Comparison of ENCODE assay signal across 8 mouse cellular contexts in the genomic region with DNA sequence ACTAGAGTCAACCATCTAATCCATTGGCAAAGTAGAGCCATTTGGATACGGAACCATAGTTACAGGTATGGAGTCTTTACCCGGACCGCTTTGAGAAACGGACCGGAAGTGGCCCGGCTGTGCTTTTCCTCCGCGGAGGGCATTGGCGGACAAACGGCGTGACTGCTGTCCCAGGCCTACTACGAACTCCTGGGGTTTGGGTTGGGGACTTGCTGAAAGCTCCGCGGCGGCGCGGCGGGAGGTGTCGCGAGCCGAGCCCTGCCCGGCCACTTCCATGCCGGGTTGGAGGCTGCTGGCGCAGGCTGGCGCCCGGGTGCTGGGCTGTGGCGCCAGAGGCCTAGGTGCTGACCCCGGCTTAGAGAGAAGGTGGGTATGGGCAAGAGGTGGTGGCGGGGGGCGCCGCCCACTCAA. TPM values are rescaled to one million over a fixed set of nuclear protein-coding genes. Genes with fewer than 3 reads are reported as not detected.
A peak's percentile ranks its signal among the peaks of the same experiment; 100 is the strongest.
DNase-seq lines count a peak whose midpoint lies in the region; ATAC-seq and TF ChIP-seq lines count a peak whose summit lies in the region.

A gene (plus strand): TSS at position 93 of the 411 bp plus-strand sequence.

- H3K27ac ChIP-seq in MEL (ENCODE audit: control insufficient read depth, low read depth, low read length): peak within 1 kb of the TSS; percentile 72
- H3K27ac ChIP-seq in cerebellum, adult 2 months (ENCODE audit: insufficient read depth, low read length): peak within 1 kb of the TSS; percentile 60
- peak within 1 kb of the TSS; percentile 72 for H3K27ac ChIP-seq in lung, embryonic 16.5 days (ENCODE audit: low read length)

- DNase-seq in MEL (ENCODE audit: low read depth, low spot score): peak; percentile 90
- peak; percentile 84 to 91 for DNase-seq in cerebellum, adult 2 months
- DNase-seq in forelimb bud, embryonic 11.5 days (ENCODE audit: low read depth, low spot score): peak; percentile 90
- peak; percentile 67 for DNase-seq in layer of hippocampus, adult 9-10 months (ENCODE audit: low spot score)
- DNase-seq in ovary, postnatal 10 days (ENCODE audit: low spot score): peak; percentile 89
- DNase-seq in thymus, postnatal 10 days (ENCODE audit: low spot score in 2 of 2): peak; percentile 68 to 84

- H3K9ac ChIP-seq in MEL (ENCODE audit: control insufficient read depth, low read depth, low read length, poor library complexity, severe bottlenecking): peak within 1 kb of the TSS; percentile 100
- peak within 1 kb of the TSS; percentile 99 for H3K9ac ChIP-seq in lung, embryonic 16.5 days (ENCODE audit: low read length)

- peaks cover 16% of the 10 kb centered on the region for H3K79me2 ChIP-seq in MEL (ENCODE audit: control insufficient read depth, insufficient read depth, low read length, poor library complexity)

- peaks cover 5 to 7% of the 10 kb centered on the region in 2 experiments for H3K36me3 ChIP-seq in MEL (ENCODE audit: control insufficient read depth in 1 of 2, insufficient read depth in 2 of 2, low read length in 2 of 2)
- H3K36me3 ChIP-seq in lung, embryonic 16.5 days (ENCODE audit: control insufficient read depth, insufficient read depth, low read length): peaks cover 21% of the 10 kb centered on the region

- no peak for TF ChIP-seq RAD21 in MEL (IDR thresholded peaks at IDR 0.05; ENCODE audit: low read depth, low read length)

- TF ChIP-seq POLR2A in MEL (IDR thresholded peaks at IDR 0.05; ENCODE audit: control insufficient read depth in 1 of 2, insufficient read depth in 1 of 2, low read depth in 1 of 2, low read length in 2 of 2, poor library complexity in 1 of 2): peak in 1 of 2 experiments; percentile 62; a peak in 1 of 4 replicates
- peak; percentile 64; the same call in 1 of the 2 replicates for TF ChIP-seq POLR2A in cerebellum, adult 2 months (IDR thresholded peaks at IDR 0.05; ENCODE audit: borderline replicate concordance, insufficient read depth, low read length)

- H3K4me3 ChIP-seq in MEL (ENCODE audit: control insufficient read depth in 1 of 2, insufficient read depth in 1 of 2, low read depth in 2 of 2, low read length in 2 of 2): peak within 1 kb of the TSS; percentile 55 to 99
- H3K4me3 ChIP-seq in cerebellum, adult 2 months (replicated peaks; ENCODE audit: insufficient read depth, low read depth, low read length): peak within 1 kb of the TSS; percentile 67
- peak within 1 kb of the TSS; percentile 97 for H3K4me3 ChIP-seq in lung, embryonic 16.5 days (ENCODE audit: low read length)

- WGBS in cerebellum, adult 2 months: under 1% methylated on average over 31 of the region's 31 CpGs
- WGBS in lung, embryonic 16.5 days: under 1% methylated on average over 31 of the region's 31 CpGs

- peak; percentile 68 to 93 for ATAC-seq in hematopoietic stem cell, adult 5-6 weeks (replicated peaks in 1 of 2; ENCODE audit: insufficient read depth in 1 of 2, low FRiP score in 2 of 2, low TSS enrichment in 1 of 2, low read depth in 1 of 2, poor library complexity in 2 of 2, severe bottlenecking in 2 of 2)
- peak; percentile 70 for ATAC-seq in lung, embryonic 16.5 days (ENCODE audit: low read depth)

- peak within 1 kb of the TSS; percentile 79 for H3K4me2 ChIP-seq in lung, embryonic 16.5 days (ENCODE audit: low read depth, low read length)

- no peaks in the 10 kb centered on the region for H3K4me1 ChIP-seq in MEL (ENCODE audit: control insufficient read depth in 1 of 2, insufficient read depth in 2 of 2, low read length in 2 of 2)
- peaks cover 3% of the 10 kb centered on the region; the same call in 1 of the 2 replicates for H3K4me1 ChIP-seq in cerebellum, adult 2 months (ENCODE audit: control insufficient read depth, insufficient read depth, low read length)
- peaks cover 6% of the 10 kb centered on the region for H3K4me1 ChIP-seq in lung, embryonic 16.5 days (replicated peaks; ENCODE audit: control insufficient read depth, insufficient read depth, low read length)

- H3K9me3 ChIP-seq in MEL (replicated peaks; ENCODE audit: insufficient read depth, low read length): no peaks in the 10 kb centered on the region
- no peaks in the 10 kb centered on the region for H3K9me3 ChIP-seq in lung, embryonic 16.5 days (ENCODE audit: control insufficient read depth, low read length)

- TF ChIP-seq EP300 in MEL (IDR thresholded peaks at IDR 0.05; ENCODE audit: low read depth in 1 of 2, low read length in 2 of 2): no peak

- no peak for TF ChIP-seq CTCF in MEL (IDR thresholded peaks at IDR 0.05 in 2 of 3, conservative IDR thresholded peaks at IDR 0.05 in 1 of 3; ENCODE audit: control insufficient read depth in 1 of 3, insufficient read depth in 1 of 3, low read depth in 2 of 3, low read length in 3 of 3, poor library complexity in 1 of 3, severe bottlenecking in 1 of 3)
- TF ChIP-seq CTCF in cerebellum, adult 2 months (IDR thresholded peaks at IDR 0.05; ENCODE audit: borderline replicate concordance, insufficient read depth, low read depth, low read length): no peak

- no peaks in the 10 kb centered on the region for H3K27me3 ChIP-seq in MEL (ENCODE audit: control insufficient read depth in 1 of 2, insufficient read depth in 2 of 2, low read length in 2 of 2)
- no peaks in the 10 kb centered on the region for H3K27me3 ChIP-seq in cerebellum, adult 2 months (ENCODE audit: control insufficient read depth, insufficient read depth, low read length)
- H3K27me3 ChIP-seq in lung, embryonic 16.5 days (ENCODE audit: control insufficient read depth, insufficient read depth, low read depth, low read length): no peaks in the 10 kb centered on the region

TF ChIP-seq in MEL, 35 proteins besides CTCF, POLR2A, EP300 and RAD21:
- TF ChIP-seq ZC3H11A (IDR thresholded peaks at IDR 0.05; ENCODE audit: low read depth, low read length) (no peak), ZMIZ1 (IDR thresholded peaks at IDR 0.05; ENCODE audit: low read depth, low read length) (no peak), USF2 (IDR thresholded peaks at IDR 0.05; ENCODE audit: borderline replicate concordance in 1 of 2, insufficient read depth in 1 of 2, low read depth in 1 of 2, low read length in 2 of 2) (no peak), POLR2AphosphoS2 (IDR thresholded peaks at IDR 0.05; ENCODE audit: low read length) (no peak), SIN3A (IDR thresholded peaks at IDR 0.05; ENCODE audit: low read length) (peak; percentile 79), ZKSCAN1 (IDR thresholded peaks at IDR 0.05; ENCODE audit: low read depth, low read length) (no peak), HCFC1 (IDR thresholded peaks at IDR 0.05; ENCODE audit: low read depth, low read length) (peak; percentile 95), USF1 (IDR thresholded peaks at IDR 0.05; ENCODE audit: low read depth, low read length) (no peak), MYC (IDR thresholded peaks at IDR 0.05; ENCODE audit: low read depth, low read length) (peak; percentile 79), ETS1 (IDR thresholded peaks at IDR 0.05; ENCODE audit: low read depth, low read length) (no peak), RCOR1 (IDR thresholded peaks at IDR 0.05; ENCODE audit: low read depth, low read length) (no peak), TAL1 (IDR thresholded peaks at IDR 0.05; ENCODE audit: low read length) (no peak), E2F4 (IDR thresholded peaks at IDR 0.05; ENCODE audit: borderline replicate concordance, low read depth, low read length) (no peak), GABPA (IDR thresholded peaks at IDR 0.05; ENCODE audit: low read depth, low read length) (no peak), NRF1 (IDR thresholded peaks at IDR 0.05; ENCODE audit: insufficient read depth, low read depth, low read length, poor library complexity, severe bottlenecking) (no peak), MAX (IDR thresholded peaks at IDR 0.05; ENCODE audit: low read length) (no peak), MAFK (IDR thresholded peaks at IDR 0.05; ENCODE audit: borderline replicate concordance, low read depth, low read length) (no peak), CHD2 (IDR thresholded peaks at IDR 0.05; ENCODE audit: low read length) (no peak), JUND (IDR thresholded peaks at IDR 0.05; ENCODE audit: low read depth, low read length) (no peak), SMC3 (IDR thresholded peaks at IDR 0.05; ENCODE audit: low read depth, low read length) (no peak), TBP (IDR thresholded peaks at IDR 0.05; ENCODE audit: low read depth, low read length) (peak; percentile 96), TCF12 (IDR thresholded peaks at IDR 0.05; ENCODE audit: low read depth, low read length) (peak; percentile 70), MYB (IDR thresholded peaks at IDR 0.05; ENCODE audit: low read depth, low read length) (no peak), ZNF384 (IDR thresholded peaks at IDR 0.05; ENCODE audit: low read depth, low read length) (no peak), UBTF (IDR thresholded peaks at IDR 0.05; ENCODE audit: borderline replicate concordance, insufficient read depth, low read depth, low read length) (no peak), NELFE (IDR thresholded peaks at IDR 0.05; ENCODE audit: low read depth, low read length) (peak; percentile 58), MEF2A (IDR thresholded peaks at IDR 0.05; ENCODE audit: extremely low read depth, insufficient replicate concordance, low read depth, low read length, poor library complexity, severe bottlenecking) (no peak), KAT2A (conservative IDR thresholded peaks at IDR 0.05; ENCODE audit: low read depth, low read length) (no peak; the same call in 1 of the 2 replicates), GATA1 (IDR thresholded peaks at IDR 0.05; ENCODE audit: low read depth, low read length) (no peak), MXI1 (IDR thresholded peaks at IDR 0.05; ENCODE audit: low read depth, low read length) (peak; percentile 94), MAZ (IDR thresholded peaks at IDR 0.05; ENCODE audit: low read depth, low read length) (no peak), ELF1 (IDR thresholded peaks at IDR 0.05; ENCODE audit: low read depth, low read length) (0 out of 2 replicates have a peak, but pooled peaks have one; percentile 15)

RNA-seq across cellular contexts. Expression of the gene that starts here (rescaled TPM):
- 187 and 209 TPM in 2 replicates for total RNA-seq in MEL (2012; rRNA removed)
- polyA plus RNA-seq in MEL (2012; ENCODE audit: insufficient read depth in 1 of 2, insufficient read length in 2 of 2, low read depth in 1 of 2, low replicate concordance in 2 of 2, missing spikeins in 1 of 2): 100 to 1,000 TPM in 1 of 2 experiments, not detected in 1; 177 TPM
- polyA plus RNA-seq in cerebellum, adult 2 months (2012; rRNA removed): 62.2 and 65.4 TPM in 2 replicates
- 79.5 and 124 TPM in 2 replicates for total RNA-seq in hematopoietic stem cell, adult 5-6 weeks (2017)
- polyA plus RNA-seq in lung, embryonic 16.5 days (2015; fragmentation: Nextera tagmentation; extraction: Ambion mirVana): 77.5 and 87.5 TPM in 2 replicates

Comparison
In these comparisons a context has a peak if more than half of its experiments do, and no peak if none do; other contexts are left out.
1. Peak in every context shown above with its lines: DNase-seq, ATAC-seq, H3K4me3 ChIP-seq and H3K27ac ChIP-seq.